Mouse (Mus musculus): ENCODE results near the gene Ddah2.
"Not testable (repeated sequence)": the region's sequence is repeated elsewhere in the genome, so short reads cannot be mapped to it uniquely, and the experiment has no call there.

Ddah2 gene

DNA sequence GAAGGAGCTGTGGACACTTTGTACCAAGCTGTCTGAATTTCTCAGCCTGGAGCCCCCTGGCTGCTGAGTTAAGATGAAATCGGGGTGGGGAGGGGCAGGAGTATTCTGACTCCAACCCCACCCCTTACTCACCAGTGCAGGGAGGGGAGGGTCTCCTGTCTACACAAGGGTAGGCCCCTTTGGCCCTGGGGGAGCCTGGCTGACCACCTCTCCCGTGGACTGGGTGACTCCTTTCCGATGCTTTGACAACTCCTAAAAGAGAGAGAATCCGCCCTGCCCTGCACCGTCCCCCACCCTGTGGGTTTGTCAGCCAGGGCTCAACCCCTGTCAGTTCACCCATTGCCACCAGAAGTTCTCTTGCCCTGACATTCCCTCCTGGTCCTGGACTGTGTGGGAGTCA lies 32.6 kb upstream of the Ddah2 start:
- in situ Hi-C loops (cut with MboI, MseI) = no loop called here

DNA sequence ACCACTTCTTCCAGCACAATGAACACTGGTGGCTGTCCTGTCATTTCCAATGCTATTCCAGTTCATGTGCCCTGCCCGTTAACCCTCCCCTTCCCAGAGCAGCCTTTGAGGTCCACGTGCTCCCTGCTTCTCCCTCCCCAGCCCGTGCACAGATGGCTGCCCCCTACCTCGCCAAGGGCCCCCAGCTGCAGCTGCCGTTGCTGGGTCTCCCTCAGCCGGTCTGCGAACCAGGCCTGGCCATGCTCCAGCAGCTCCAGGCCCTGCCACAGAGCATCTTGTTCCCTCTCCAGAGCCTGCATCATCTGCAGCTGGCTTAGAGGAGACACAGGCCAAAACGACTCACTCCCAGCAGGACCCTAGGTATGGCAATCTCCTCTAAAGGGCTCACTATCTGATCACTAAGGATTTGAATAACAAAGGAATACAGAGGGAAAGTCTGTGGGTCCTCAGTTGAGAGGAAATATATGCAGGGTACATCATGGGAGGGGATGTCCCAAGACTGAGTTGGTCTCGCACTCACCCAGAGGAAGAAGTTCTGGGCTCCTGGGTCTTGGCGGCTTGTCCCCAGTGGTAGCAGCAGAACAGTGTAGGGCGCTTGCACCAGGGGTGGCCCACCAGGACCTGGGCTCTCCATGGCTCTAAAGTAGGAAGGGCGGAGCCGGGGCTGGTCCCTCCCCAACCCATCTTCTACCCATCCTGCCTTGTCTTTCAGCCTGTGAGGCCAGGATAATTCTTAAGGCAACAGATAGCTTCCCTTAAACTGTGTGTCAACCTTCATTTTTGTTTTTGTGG lies 31.4 kb upstream of the Ddah2 start, which contains the start of gene Sapcd1:
Gene Sapcd1 (minus strand): TSS at position 740 of the 792 bp plus-strand sequence.
- in situ Hi-C loops (cut with MboI, MseI) = no loop called here

DNA sequence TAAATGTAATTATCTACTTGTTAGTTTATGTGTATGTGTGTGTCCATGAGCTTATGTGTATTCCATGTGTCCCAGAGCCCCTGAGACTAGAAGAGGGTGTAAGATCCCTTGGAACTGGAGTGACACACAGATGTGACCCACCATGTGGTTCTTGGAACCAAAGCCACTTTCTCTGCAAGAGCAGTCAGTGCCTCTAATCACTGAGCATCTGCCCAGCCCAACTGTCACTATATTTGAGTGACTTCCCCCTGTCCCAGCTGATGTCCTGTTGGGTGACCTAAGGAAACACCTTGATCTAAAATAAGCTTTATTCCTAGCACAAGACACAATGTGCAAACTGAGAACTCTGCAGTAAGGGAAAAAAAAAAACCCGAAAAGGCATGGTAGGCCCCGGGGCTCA lies 30.5 kb upstream of the Ddah2 start:
- in situ Hi-C loops (cut with MboI, MseI) = no loop called here

DNA sequence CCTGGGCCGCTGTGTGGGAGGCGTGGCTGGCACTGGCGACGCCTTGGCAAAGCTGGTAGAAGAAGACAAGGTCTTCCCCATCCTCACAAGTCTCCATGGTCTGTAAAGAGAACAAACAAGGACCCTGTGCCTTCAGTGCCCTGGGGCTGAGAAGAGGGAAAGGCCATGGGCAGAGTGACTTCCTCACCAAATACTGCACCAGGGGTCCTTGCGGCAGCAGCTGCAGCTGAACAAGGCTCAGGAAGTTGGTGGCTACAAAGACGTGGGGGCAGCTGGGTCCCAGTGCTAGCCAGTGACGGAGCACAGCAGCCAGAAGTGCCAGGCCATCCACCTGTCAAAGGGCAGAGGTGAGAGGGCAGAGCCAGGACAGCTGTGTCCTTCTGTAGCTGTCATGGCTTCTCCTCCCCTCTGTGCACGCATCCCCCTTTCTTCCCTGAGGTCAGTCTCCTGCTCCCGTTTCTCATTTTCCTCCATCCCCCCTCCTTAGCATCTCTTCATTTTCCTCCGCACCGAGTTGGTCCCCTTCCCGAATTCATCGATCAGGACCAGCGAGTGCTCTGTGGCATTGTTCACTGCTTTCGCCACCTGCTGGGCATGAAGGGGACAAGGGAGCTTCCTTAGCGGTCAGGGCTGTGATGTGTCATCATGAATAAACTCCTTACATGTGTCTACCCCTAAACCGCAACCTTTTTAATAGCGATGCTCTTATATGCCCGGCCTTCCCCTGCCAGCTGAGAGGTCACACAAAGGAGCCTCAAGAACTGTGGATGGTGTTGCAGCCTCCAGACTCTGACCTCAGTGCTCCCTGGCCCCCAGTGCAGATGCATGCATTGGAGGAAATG lies 28.9 kb upstream of the Ddah2 start:
- in situ Hi-C loops (cut with MboI, MseI) = no loop called here

DNA sequence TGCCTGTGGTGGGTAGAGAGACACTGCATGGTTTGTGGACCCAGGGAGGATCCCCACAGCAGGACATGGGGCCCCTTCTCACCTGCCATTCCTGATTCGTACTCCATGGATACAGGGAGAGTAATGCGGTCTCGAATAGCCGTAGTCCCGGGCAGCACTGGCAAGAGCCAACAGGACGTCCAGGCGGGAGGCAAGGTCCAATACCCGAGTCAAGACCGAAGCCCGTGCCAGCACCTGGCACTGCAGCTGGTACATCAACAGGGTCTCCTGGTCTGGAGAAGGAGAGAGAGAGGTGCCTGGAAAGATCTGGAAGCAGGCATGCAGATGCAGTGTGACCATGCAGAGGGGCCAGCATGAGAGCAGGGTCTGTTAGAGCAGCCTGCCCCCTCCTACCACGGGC lies 27.6 kb upstream of the Ddah2 start:
- in situ Hi-C loops (cut with MboI, MseI) = no loop called here

DNA sequence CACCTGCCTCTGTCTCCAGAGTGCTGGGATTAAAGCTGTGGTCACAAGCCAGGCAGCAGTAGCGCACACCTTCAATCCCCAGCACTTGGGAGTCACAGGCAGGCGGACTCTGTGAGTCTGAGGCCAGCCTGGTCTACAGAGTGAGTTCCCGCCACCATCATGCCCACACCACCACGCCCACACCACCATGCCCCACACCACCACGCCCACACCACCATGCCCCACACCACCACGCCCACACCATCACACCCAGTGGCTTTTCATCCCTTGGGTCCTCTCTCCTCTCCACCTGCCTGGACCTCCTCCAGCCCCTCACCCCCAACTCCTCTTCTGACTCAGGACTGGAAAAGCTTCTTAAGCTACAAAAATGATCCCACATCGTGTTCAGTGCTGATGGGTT lies 27.0 kb upstream of the Ddah2 start:
- in situ Hi-C loops (cut with MboI, MseI) = no loop called here

DNA sequence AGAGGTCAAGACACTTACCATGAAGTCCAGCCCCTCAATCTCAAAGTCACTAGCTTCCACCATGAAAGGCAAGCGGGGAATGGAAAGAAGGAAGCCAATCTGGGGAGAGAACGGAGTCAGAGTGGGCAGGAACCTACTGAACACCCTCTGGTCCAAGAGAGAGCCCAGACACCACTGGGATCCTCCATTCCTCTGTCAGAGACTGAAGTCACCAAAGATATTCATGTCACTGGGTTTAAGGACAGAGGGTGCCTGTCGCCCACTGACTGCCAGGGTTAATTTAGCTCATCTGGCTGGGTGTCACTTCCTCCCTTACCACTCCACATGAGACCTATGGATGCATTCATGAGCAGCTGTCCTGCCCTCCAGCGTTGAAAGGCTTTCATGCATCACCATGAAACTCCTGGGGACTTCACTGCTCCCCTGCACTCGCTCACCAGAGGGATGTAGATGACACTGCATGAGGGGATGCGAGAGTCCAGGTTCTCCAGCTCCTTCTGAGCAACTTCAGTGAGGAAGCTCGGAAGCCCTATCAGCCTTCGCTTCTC lies 26.4 kb upstream of the Ddah2 start:
- in situ Hi-C loops (cut with MboI, MseI) = no loop called here

DNA sequence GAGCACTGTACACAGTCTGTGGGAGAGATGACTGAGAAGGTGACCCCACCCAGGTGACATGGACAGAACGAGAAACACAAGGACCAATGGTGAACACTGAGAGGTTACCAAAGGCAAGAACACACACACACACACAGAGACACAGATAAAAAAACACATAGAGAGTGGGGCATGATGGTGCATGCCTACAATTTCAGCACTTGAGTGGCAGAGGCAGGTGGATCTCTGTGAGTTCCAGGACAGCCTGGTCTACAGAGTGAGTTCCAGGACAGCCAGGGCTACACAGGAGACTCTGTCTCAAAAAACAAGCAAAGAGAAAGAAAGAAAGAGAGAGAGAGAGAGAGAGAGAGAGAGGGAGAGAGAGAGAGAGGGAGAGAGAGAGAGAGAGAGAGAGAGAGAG lies 25.1 kb upstream of the Ddah2 start:
- in situ Hi-C loops (cut with MboI, MseI) = not testable (repeated sequence)

DNA sequence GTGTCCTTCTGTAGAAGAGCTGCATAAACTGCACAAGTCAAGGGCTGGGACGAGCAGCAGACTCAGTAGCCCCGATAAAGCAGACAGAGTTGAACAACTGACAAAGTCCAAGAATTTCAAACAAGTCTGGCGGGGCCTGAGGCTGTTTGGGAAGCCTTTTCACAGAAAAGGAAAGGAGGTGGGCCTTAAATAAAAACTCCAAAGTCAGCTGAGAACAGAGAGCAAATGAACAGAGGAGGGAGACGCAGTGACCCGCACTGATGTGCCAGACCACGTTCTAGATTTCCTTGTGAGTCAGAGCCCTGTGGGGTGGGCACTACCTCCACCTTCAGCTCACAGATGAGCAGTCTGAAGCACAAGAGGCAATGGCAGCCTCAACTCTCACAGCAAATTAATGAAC lies 23.9 kb upstream of the Ddah2 start:
- in situ Hi-C loops (cut with MboI, MseI) = no loop called here

DNA sequence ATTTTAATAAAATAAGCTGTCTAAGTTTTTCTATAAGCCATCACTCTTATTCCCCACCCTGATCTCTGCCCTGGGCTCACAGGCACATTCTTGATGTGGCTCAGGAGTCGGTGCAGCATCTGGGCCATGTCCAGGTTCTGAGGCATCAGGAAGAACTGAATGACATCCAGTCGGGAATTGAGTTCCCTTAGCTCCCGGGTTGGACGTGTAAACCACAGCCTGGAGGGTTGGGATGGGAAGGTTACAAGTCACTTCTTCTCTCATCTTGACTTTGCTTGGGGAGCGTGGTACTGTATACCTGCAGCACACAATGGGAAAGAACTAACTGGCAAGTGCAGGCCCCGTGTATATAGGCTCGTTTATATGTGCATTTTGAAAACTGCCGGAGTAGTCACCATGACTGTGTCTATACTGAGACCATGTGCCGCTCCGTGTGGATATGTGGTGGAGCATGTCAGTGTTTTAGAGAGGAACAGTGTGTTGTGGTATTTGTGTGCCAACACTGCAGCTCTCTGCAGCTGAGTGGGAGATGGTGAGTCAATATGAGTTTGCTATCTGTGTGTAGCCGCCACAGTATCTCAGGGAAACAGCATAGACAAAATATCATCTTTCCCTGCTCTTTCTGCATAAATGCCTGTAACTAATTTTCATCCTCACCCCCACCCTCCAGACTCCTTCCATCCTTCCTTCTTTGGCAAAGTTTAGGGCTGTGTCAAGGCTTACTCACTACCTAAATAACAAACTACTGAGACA lies 19.5 kb upstream of the Ddah2 start:
- in situ Hi-C loops (cut with MboI, MseI) = no loop called here

DNA sequence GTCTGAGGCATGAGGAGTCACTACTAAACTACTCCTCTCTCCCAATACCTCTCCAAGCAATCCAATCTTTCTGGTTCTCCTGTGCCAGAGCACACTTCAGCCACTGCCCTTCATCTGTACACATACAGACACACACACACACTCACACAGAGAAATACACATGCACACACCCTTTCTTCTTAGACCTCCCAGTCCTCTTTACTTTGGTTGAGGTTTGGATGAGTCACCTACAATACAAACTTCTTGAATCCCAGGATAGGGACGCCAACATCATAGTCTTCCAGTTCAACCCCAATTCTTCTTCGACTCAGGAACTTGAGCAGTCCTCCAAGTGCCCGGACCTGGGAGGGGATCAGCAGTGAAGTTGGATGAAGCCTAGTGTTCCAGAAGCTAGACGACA lies 15.0 kb upstream of the Ddah2 start:
- in situ Hi-C loops (cut with MboI, MseI) = loop anchor here (10.0 kb wide), 1 partner anchor 191 kb away; the partner anchor contains the start of genes Atp6v1g2 and Nfkbil1

DNA sequence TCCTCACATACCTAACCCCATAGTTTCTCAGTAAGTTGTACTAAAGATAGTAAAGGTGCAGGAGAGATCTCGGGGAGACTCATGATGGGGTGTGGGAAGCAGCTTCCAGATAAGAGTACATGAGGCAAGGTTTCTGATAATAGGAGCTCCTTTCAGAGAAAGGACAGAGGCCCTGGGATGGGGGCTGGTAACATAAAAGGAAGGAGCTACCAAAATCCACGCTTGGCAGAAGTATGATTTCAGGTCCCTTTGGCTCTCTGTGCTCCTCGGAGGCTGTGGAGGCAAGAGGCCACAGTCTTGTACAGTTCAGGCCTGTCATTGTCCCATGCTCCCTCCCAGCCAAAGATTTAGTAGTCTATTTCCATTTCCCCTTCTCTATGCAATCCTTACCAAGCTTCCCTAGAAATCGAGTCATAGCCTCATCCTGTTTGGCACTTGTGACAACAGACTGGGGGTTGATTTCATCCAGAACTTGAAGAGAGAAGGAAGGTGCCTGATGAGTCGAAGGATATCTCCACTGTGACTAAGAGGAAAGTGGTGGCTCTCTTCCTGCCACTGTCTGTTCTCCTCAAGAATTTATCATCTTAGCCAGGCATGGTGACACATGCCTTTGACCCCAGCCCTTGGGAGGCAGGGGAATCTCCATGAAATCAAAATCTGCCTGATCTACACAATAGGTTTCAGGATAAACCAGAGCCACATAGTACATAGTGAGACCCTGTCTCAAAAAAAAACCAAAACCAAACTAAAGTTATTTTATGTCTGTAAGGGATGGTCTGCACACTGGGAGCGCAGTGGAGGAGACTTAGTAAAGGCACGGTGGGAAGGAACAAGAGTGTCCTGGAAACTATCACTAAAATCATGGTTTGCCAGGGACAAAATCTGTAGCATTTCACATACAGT lies 13.7 kb upstream of the Ddah2 start:
- in situ Hi-C loops (cut with MboI, MseI) = loop anchor here (10.0 kb wide), 1 partner anchor 190 kb away; the partner anchor contains the start of genes Atp6v1g2 and Nfkbil1

DNA sequence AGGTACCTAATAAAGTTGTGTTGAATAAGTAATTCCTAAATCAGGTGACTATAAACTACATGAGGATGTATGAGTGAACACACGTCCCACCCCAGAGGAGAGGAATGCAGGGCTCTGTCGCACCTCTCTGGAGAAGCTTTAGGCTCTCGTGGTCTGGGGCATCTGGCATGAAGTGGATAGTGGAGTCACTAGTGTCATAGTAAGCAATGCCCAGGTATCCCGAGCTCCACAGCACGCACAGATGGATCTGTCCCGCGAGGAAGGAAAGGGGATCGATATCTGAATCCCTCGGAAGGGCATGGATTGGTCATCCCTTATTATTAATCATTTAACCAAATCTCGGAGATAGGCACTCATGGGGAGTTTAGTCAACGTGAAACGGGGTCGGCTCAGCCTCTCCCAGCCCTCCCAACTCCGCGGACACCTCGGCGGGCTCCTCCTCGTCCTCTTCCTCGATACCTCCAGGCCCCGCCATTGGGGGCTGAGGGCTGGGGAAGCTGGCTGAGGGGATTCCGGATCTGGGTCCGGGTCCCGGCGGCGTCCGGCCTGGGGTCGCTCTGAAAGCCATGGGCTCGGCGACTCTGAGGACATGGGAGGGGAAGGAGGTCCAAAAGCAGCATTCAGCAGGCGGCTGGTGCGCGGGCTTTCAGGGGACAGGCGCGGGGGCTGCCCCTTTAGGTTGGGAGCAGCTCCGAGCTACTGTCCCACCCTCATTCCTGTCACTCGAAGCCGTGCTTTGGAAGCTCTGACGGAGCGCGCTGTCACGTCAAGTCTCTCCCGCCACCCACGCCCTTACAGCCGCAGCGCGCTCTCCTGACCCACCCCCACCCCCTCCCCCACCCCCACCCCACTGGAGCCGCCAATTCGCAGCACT lies 12.8 kb upstream of the Ddah2 start:
- in situ Hi-C loops (cut with MboI, MseI) = loop anchor here (10.0 kb wide), 1 partner anchor 189 kb away; the partner anchor contains the start of genes Atp6v1g2 and Nfkbil1

DNA sequence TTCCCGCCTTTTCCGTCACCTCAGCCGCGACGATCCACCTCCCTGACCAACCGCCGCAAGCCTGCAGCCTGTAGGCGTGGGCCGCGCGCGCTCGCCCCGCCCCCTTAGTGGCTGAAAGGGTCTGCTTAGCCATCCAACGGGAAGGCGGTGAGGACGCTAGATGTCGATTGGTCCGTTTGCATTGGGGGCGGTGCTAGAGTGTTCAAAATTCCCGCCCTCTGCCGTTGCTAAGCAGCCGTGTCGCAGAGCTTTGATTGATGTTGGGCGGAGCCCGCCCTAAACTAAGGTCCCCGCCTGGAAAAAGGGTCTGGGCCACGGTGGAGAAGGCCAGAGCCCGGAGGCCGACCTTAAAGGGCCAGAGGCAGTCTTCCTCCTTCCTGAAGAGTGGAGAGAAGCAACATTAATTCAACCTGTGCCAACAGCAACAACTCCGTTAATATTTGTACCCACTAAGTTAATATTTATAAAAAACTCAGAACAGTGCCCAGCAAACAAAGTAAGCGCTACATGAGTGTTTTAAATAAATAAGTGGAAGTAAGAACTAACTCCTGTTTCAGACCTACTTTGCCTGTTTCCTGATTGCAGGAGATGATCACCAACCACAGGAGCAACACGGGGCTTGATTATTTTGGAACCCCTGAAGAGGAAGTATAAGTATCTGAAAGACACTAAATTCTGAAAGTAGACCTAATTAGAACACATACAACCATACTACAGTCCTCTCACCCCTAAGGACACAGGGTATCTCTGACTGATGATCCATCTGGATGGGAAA lies 12.0 kb upstream of the Ddah2 start, which contains the start of gene Msh5:
Gene Msh5 (minus strand): TSS at position 65 of the 775 bp plus-strand sequence.
- in situ Hi-C loops (cut with MboI, MseI) = loop anchor here (10.0 kb wide), 1 partner anchor 188 kb away; the partner anchor contains the start of genes Atp6v1g2 and Nfkbil1

DNA sequence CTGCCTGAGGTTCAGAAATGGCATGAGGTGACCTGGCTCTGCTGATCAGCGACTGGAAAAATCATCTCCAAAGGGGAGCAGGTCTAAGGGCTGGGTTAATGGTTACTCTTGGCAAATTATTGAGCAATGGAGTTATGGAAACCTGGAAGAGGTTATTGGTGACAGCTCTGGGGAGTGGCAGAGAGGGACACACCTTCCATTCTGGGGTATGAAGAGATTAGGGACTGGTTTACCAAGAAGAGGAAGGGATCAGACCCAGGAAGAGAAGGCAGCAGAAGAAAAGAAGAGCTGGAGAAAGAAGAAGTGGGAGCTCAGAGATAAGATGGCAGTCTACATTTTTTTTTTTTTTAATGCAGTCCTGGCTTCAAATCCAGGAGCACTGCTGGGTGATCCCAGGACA lies 11.1 kb upstream of the Ddah2 start:
- in situ Hi-C loops (cut with MboI, MseI) = loop anchor here (10.0 kb wide), 1 partner anchor 187 kb away; the partner anchor contains the start of genes Atp6v1g2 and Nfkbil1

DNA sequence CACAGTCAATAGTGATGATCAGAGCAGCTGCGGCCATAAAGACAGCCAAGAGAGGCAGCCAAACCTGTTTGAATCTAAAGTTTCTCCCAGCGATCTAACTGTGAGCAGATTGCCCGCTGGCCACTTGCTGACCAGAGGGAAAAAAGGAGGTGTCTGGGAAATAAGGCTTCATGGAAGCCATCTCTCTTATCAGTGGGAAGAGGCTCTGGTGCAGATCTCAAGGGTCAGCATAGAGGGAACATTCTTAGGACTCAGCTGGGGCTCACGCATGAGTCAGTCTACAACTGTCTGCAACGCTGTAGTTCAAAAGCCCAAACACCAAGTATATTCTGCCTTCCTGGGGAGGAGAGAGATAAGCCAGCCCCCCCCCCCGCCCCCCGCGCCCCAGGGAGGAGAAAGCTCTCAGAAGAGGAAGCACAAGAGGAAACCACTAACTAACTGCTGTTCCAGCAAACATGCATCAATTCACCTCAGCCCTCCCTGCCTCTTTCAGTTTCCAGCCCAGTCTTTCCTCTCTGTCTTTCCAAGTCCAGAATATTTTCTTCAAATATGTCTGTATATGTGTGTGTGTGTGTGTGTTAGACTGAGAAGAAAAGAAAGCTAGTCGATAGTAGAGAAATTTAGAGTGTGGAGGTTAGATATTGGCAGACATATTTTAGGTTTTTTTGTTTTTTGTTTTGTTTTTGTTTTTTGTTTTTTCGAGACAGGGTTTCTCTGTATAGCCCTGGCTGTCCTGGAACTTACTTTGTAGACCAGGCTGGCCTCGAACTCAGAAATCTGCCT lies 10.5 kb upstream of the Ddah2 start:
- in situ Hi-C loops (cut with MboI, MseI) = loop anchor here (10.0 kb wide), 1 partner anchor 186 kb away; the partner anchor contains the start of genes Atp6v1g2 and Nfkbil1

DNA sequence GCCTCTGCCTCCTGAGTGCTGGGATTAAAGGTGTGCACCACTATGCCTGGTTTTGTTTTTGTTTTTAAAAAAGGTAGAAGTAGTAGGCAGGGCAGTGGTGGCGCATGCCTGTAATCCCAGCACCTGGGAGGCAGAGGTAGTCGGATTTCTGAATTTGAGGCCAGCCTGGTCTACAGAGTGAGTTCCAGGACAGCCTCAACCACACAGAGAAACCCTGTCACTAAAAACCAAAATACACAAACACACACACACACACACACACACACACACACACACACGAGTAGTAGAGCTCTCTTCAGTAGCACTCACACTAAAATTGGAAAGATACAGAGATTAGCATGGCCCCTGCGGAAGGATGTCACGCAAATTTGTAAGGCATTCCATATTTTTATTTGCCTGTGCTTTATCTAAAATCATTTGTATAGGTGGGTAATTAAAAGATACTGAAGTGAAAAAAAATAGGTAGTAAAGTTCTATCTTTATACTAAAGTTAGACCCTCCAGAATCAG lies 9.8 kb upstream of the Ddah2 start:
- in situ Hi-C loops (cut with MboI, MseI) = loop anchor here (10.0 kb wide), 1 partner anchor 186 kb away; the partner anchor contains the start of genes Atp6v1g2 and Nfkbil1

All from regulatory T cell (primary cell).